ENCODE assay signal across 13 mouse cellular contexts in genomic region chr1:60344670-60345069, GRCm38 (mm10). TPM values are rescaled to one million over a fixed set of nuclear protein-coding genes. Genes with fewer than 3 reads are reported as not detected.
DNase-seq lines count a peak whose midpoint lies in the region; ATAC-seq and TF ChIP-seq lines count a peak whose summit lies in the region.
"Had no signal": no experiment of that assay in that cellular context is flagged by ENCODE, and none has a peak within 500 bp of the region (broad histone marks: within the 10 kb centered on the region; RNA-seq: fewer than 3 reads in every experiment).

No protein-coding gene starts in this region.

- 69% methylated on average over 6 of the region's 6 CpGs for WGBS in heart, embryonic 11.5 days (ENCODE audit: insufficient replicate concordance)
- 57% methylated on average over 6 of the region's 6 CpGs for WGBS in heart, adult 2 months
- 80% methylated on average over 6 of the region's 6 CpGs for WGBS in kidney, embryonic 14.5 days
- 87% methylated on average over 6 of the region's 6 CpGs for WGBS in embryonic facial prominence, embryonic 14.5 days
- WGBS in midbrain, embryonic 11.5 days: 92% methylated on average over 6 of the region's 6 CpGs

- TF ChIP-seq EP300 in heart, adult 2 months (IDR thresholded peaks at IDR 0.05; ENCODE audit: insufficient read depth, low read depth, low read length): no peak

- H3K36me3 ChIP-seq in heart, embryonic 11.5 days (ENCODE audit: control insufficient read depth, insufficient read depth, low read length): 0 out of 2 replicates have a peak, but pooled peaks cover 3% of the 10 kb centered on the region
- H3K36me3 ChIP-seq in heart, adult 2 months (ENCODE audit: control insufficient read depth, insufficient read depth, low read length): no peaks in the 10 kb centered on the region
- no peaks in the 10 kb centered on the region for H3K36me3 ChIP-seq in kidney, embryonic 14.5 days (ENCODE audit: control insufficient read depth, insufficient read depth, low read length)
- peaks cover 6% of the 10 kb centered on the region for H3K36me3 ChIP-seq in E14TG2a.4 (ENCODE audit: insufficient read depth, low read length)
- no peaks in the 10 kb centered on the region for H3K36me3 ChIP-seq in embryonic facial prominence, embryonic 14.5 days (ENCODE audit: control insufficient read depth, insufficient read depth, low read length)
- no peaks in the 10 kb centered on the region for H3K36me3 ChIP-seq in midbrain, embryonic 11.5 days (ENCODE audit: control insufficient read depth, insufficient read depth, low read length)
- H3K36me3 ChIP-seq: forebrain, embryonic 12.5 days had no signal

- intact Hi-C loops in heart, adult 2 months (cut with DNase I): loop anchor here (5.0 kb wide), 2 partner anchors 518 to 613 kb away; no protein-coding TSS in a partner anchor

- peak overlapping the region; percentile 3; the same call in 1 of the 2 replicates for H3K27ac ChIP-seq in heart, embryonic 11.5 days (ENCODE audit: low read depth, low read length)
- H3K27ac ChIP-seq in heart, adult 2 months: no peak overlapping the region
- H3K27ac ChIP-seq in kidney, embryonic 14.5 days (ENCODE audit: low read depth, low read length): no peak overlapping the region
- H3K27ac ChIP-seq in embryonic facial prominence, embryonic 14.5 days (replicated peaks; ENCODE audit: low read depth, low read length): no peak overlapping the region
- H3K27ac ChIP-seq in midbrain, embryonic 11.5 days (ENCODE audit: low read depth, low read length): no peak overlapping the region
- H3K27ac ChIP-seq: forebrain, embryonic 12.5 days had no signal

- H3K9me3 ChIP-seq in heart, embryonic 11.5 days (replicated peaks; ENCODE audit: control insufficient read depth, low read length): peaks cover 5% of the 10 kb centered on the region; the same call in 1 of the 2 replicates
- H3K9me3 ChIP-seq in kidney, embryonic 14.5 days (ENCODE audit: control insufficient read depth, low read length): peaks cover 5% of the 10 kb centered on the region
- H3K9me3 ChIP-seq in E14TG2a.4 (ENCODE audit: low read length): peaks cover 18% of the 10 kb centered on the region
- H3K9me3 ChIP-seq in embryonic facial prominence, embryonic 14.5 days (ENCODE audit: control insufficient read depth, low read length): peaks cover 5% of the 10 kb centered on the region
- H3K9me3 ChIP-seq in midbrain, embryonic 11.5 days (ENCODE audit: control insufficient read depth, low read length): peaks cover under 1% of the 10 kb centered on the region; the same call in 1 of the 2 replicates

- TF ChIP-seq CTCF in heart, adult 2 months (IDR thresholded peaks at IDR 0.05): no peak
- no peak for TF ChIP-seq CTCF in E14TG2a.4 (conservative IDR thresholded peaks at IDR 0.05; ENCODE audit: low read length)

- TF ChIP-seq POLR2A in heart, adult 2 months (IDR thresholded peaks at IDR 0.05; ENCODE audit: insufficient read depth, low read depth, low read length): no peak

- no peak overlapping the region for H3K4me3 ChIP-seq in heart, embryonic 11.5 days (ENCODE audit: low read depth, low read length)
- no peak overlapping the region for H3K4me3 ChIP-seq in heart, adult 2 months
- no peak overlapping the region; the same call in 1 of the 2 replicates for H3K4me3 ChIP-seq in kidney, embryonic 14.5 days (ENCODE audit: low read length)
- 0 out of 2 replicates have a peak overlapping the region, but pooled peaks have one; percentile 85 for H3K4me3 ChIP-seq in E14TG2a.4 (replicated peaks; ENCODE audit: low read length)
- no peak overlapping the region for H3K4me3 ChIP-seq in embryonic facial prominence, embryonic 14.5 days (ENCODE audit: low read depth, low read length)
- no peak overlapping the region for H3K4me3 ChIP-seq in midbrain, embryonic 11.5 days (ENCODE audit: low read depth, low read length)

- no peak overlapping the region for H3K9ac ChIP-seq in heart, embryonic 11.5 days (ENCODE audit: low read depth, low read length)
- H3K9ac ChIP-seq in heart, adult 2 months (ENCODE audit: low read depth, low read length): no peak overlapping the region
- no peak overlapping the region for H3K9ac ChIP-seq in kidney, embryonic 14.5 days (ENCODE audit: low read depth, low read length)
- no peak overlapping the region for H3K9ac ChIP-seq in embryonic facial prominence, embryonic 14.5 days (ENCODE audit: low read depth, low read length)
- no peak overlapping the region for H3K9ac ChIP-seq in midbrain, embryonic 11.5 days (ENCODE audit: low read length)

- ATAC-seq in heart, embryonic 11.5 days (replicated peaks; ENCODE audit: insufficient number of reproducible peaks, low FRiP score, low TSS enrichment): no peak
- no peak for ATAC-seq in kidney, embryonic 14.5 days (ENCODE audit: low FRiP score, low TSS enrichment)
- no peak for ATAC-seq in embryonic facial prominence, embryonic 14.5 days (ENCODE audit: low read depth)
- no peak for ATAC-seq in midbrain, embryonic 11.5 days (ENCODE audit: low FRiP score)
- no peak for ATAC-seq in activated CD4-positive, CD25-positive, alpha-beta regulatory T cell, adult 4 months
- ATAC-seq: inflammation-experienced regulatory T-cells, adult 6 months had no signal

- H3K27me3 ChIP-seq in heart, embryonic 11.5 days (ENCODE audit: control insufficient read depth, insufficient read depth, low read length): no peaks in the 10 kb centered on the region
- H3K27me3 ChIP-seq in heart, adult 2 months (ENCODE audit: control insufficient read depth, insufficient read depth, low read length): no peaks in the 10 kb centered on the region
- no peaks in the 10 kb centered on the region for H3K27me3 ChIP-seq in kidney, embryonic 14.5 days (ENCODE audit: control insufficient read depth, insufficient read depth, low read length)
- H3K27me3 ChIP-seq in E14TG2a.4 (ENCODE audit: insufficient read depth, low read length): no peaks in the 10 kb centered on the region
- H3K27me3 ChIP-seq in embryonic facial prominence, embryonic 14.5 days (replicated peaks; ENCODE audit: control insufficient read depth, insufficient read depth, low read length): no peaks in the 10 kb centered on the region
- H3K27me3 ChIP-seq in midbrain, embryonic 11.5 days (ENCODE audit: control insufficient read depth, insufficient read depth, low read length): no peaks in the 10 kb centered on the region
- H3K27me3 ChIP-seq: forebrain, embryonic 12.5 days had no signal

- DNase-seq in heart, adult 2 months: no peak
- no peak for DNase-seq in kidney, adult 11 months
- no peak for DNase-seq in embryonic facial prominence, embryonic 14.5 days (ENCODE audit: low spot score)
- no peak for DNase-seq in midbrain, embryonic 11.5 days (ENCODE audit: low spot score, missing footprints)
- DNase-seq: adrenal gland, postnatal 14 days; gastrocnemius, adult 2 months; right cerebral cortex, postnatal 14 days had no signal

- H3K79me2 ChIP-seq in heart, adult 2 months (replicated peaks; ENCODE audit: control insufficient read depth, insufficient read depth, low read length): no peaks in the 10 kb centered on the region

- H3K4me1 ChIP-seq in heart, embryonic 11.5 days (ENCODE audit: control insufficient read depth, insufficient read depth, low read length): peaks cover 10% of the 10 kb centered on the region; the same call in 1 of the 2 replicates
- H3K4me1 ChIP-seq in heart, adult 2 months (ENCODE audit: control insufficient read depth, insufficient read depth, low read length): peaks cover 2% of the 10 kb centered on the region; the same call in 1 of the 2 replicates
- peaks cover 6% of the 10 kb centered on the region for H3K4me1 ChIP-seq in kidney, embryonic 14.5 days (ENCODE audit: control insufficient read depth, insufficient read depth, low read length)
- peaks cover 27% of the 10 kb centered on the region for H3K4me1 ChIP-seq in E14TG2a.4 (replicated peaks; ENCODE audit: low read depth, low read length)
- H3K4me1 ChIP-seq in embryonic facial prominence, embryonic 14.5 days (ENCODE audit: control insufficient read depth, insufficient read depth, low read length): no peaks in the 10 kb centered on the region
- peaks cover 9% of the 10 kb centered on the region for H3K4me1 ChIP-seq in midbrain, embryonic 11.5 days (ENCODE audit: control insufficient read depth, insufficient read depth, low read length)

- H3K4me2 ChIP-seq in heart, embryonic 11.5 days: peak overlapping the region; percentile 68; the same call in 1 of the 2 replicates
- H3K4me2 ChIP-seq in kidney, embryonic 14.5 days (replicated peaks; ENCODE audit: low read depth, low read length): peak overlapping the region; percentile 74
- H3K4me2 ChIP-seq in embryonic facial prominence, embryonic 14.5 days (ENCODE audit: low read depth, low read length): 0 out of 2 replicates have a peak overlapping the region, but pooled peaks have one; percentile 79
- no peak overlapping the region for H3K4me2 ChIP-seq in midbrain, embryonic 11.5 days

RNA-seq across cellular contexts. Expression of gene Cyp20a1, which starts 1.5 kb away (rescaled TPM):
- polyA plus RNA-seq in heart, embryonic 11.5 days (2014; fragmentation: Nextera tagmentation; extraction: Ambion mirVana): 23.6 and 28.8 TPM in 2 replicates
- 1 to 10 TPM; 8.8 to 8.9 TPM for total RNA-seq in heart, adult 2 months (2021)
- 4.5 and 7.2 TPM in 2 replicates for polyA plus RNA-seq in heart, adult 2 months (2012; rRNA removed)
- 14.9 and 22.2 TPM in 2 replicates for polyA plus RNA-seq in kidney, embryonic 14.5 days (2014; fragmentation: Nextera tagmentation; extraction: Ambion mirVana)
- 5.6 and 7.0 TPM in 2 replicates for polyA plus RNA-seq in embryonic facial prominence, embryonic 14.5 days (2014; fragmentation: Nextera tagmentation; extraction: Ambion mirVana)
- polyA plus RNA-seq in midbrain, embryonic 11.5 days (2014; fragmentation: Nextera tagmentation; extraction: Ambion mirVana): 16.2 and 16.7 TPM in 2 replicates
- polyA plus RNA-seq in activated CD4-positive, CD25-positive, alpha-beta regulatory T cell, adult 4 months (2017; shearing (Covaris generic)): 10 to 100 TPM; 23.8 to 23.9 TPM
